Mouse (Mus musculus) heart, postnatal 0 days (tissue): ENCODE results near the gene Csnk1g1.

ENCODE experiments used
- CTCF ChIP-seq: IDR thresholded peaks from 2 replicates; pipeline ENCODE4 v1.5.1; 2016; ENCODE audit warnings: antibody characterized with exemption, control low read depth, low read depth
- EP300 ChIP-seq: IDR thresholded peaks from 2 replicates; pipeline ENCODE4 v1.6.1; 2016; ENCODE audit warnings: antibody characterized with exemption, low read depth

DNA sequence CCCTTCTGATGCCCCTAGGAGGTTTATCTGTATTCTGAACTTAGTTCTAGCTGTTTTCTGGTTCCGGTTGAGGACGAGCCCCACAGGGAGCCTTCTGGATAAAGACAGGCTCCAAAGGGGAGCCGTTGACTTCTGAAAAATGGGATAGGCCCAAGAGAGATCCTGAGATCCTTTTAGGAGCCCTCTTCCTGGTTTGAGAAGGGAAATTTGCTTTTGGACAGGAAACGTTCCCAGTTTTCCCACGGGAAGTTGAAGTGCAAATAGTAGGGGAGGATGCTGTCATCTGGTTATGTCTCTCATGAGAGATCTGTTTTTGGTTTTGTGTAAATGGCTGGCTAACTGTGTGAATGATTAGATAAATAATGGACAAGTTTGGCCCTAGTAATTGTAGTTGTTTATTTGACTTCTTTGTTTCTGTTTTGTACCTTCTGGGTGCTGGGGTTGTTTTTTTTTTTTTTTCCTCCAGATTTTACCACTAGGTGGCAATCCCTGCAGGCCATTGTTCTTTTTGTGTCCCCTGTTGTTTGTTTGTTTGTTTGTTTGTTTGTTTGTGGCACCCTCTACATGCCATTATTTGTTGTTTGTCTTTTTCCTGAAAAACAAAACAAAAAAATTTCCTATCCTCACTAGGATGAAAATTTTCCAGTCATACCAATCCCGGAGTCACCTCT is 141.3 kb downstream of the Csnk1g1 start:
- no peak for TF ChIP-seq EP300
- TF ChIP-seq CTCF, result no peak
